Mouse (Mus musculus) granulocyte monocyte progenitor cell, adult 5-6 weeks (primary cell): ENCODE data around the gene Rgl3. TPM values are rescaled to one million over a fixed set of nuclear protein-coding genes. Genes with fewer than 3 reads are reported as not detected.

ENCODE experiments used
- ATAC-seq: replicated peaks from 2 replicates; pipeline ENCODE4 v1.8.0; 2016; ENCODE audit warnings: mild to moderate bottlenecking, moderate TSS enrichment, inconsistent platforms; ENCODE audit not compliant: poor library complexity, severe bottlenecking
- total RNA-seq, 2 experiments: library from RNA; stranded (forward) in 1 of 2; stranded (reverse) in 1 of 2; fragments of 200-712, 200-1000 nt in 1 of 2; fragments of >200 nt in 1 of 2; fragmentation: Nextera tagmentation in 1 of 2; gene quantifications; 2 replicates each; pipeline ENCODE4 v1.2.3; 2014 to 2017

Gene Rgl3
- total RNA-seq, 2 experiments from 2014 or later = not detected

- no peak for ATAC-seq
Measured at GRCm38 (mm10) chr9:21926155-21926554, 63.1 kb downstream of the Rgl3 start.

- ATAC-seq = no peak
Measured at GRCm38 (mm10) chr9:21925506-21925905, 63.7 kb downstream of the Rgl3 start.

GRCm38 (mm10) chr9:21925034-21925433 lies 64.2 kb downstream of the Rgl3 start:
- ATAC-seq = no peak

DNA sequence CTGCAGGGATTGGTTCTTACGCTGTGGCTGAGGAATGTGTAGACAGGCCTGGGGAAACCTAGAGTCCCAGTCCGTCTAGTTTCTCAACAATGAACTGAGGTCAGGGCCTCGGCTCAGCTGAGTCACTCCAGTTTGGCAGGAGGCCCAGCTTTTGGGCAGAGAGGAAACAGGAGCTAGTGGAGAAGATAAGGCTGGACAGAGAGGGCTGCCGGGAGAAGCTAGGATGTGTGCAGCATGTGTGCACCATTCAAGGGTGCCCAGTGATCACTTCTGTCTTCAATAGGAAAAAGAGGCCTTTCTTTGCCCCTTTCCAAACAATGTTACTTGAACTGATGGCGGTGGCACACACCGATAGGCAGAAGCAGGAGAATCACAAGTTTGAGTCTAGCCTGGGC lies 65.2 kb downstream of the Rgl3 start:
- ATAC-seq = peak; percentile 75

- no peak for ATAC-seq
Measured at GRCm38 (mm10) chr9:21923490-21924098, 65.7 kb downstream of the Rgl3 start.

GRCm38 (mm10) chr9:21923036-21923435 lies 66.2 kb downstream of the Rgl3 start:
- no peak for ATAC-seq

Other genes with a start within 250 kb of the Rgl3 start
- 31.4 and 46.5 TPM in 2 replicates for gene Spc24, start 229.1 kb downstream of the Rgl3 start, total RNA-seq (2014; fragmentation: Nextera tagmentation)
- 117 and 138 TPM in 2 replicates for gene Spc24, start 229.1 kb downstream of the Rgl3 start, total RNA-seq (2017)
- 1.5 and 2.1 TPM in 2 replicates for gene Kank2, start 190.7 kb downstream of the Rgl3 start, total RNA-seq (2014; fragmentation: Nextera tagmentation)
- 0.78 and 1.6 TPM in 2 replicates for gene Kank2, start 190.7 kb downstream of the Rgl3 start, total RNA-seq (2017)
- 1.5 and 3.0 TPM in 2 replicates for gene Angptl8, start 153.9 kb downstream of the Rgl3 start, total RNA-seq (2014; fragmentation: Nextera tagmentation)
- gene Angptl8, start 153.9 kb downstream of the Rgl3 start, total RNA-seq (2017) = 1.4 TPM in 1 of 2 replicates, not detected in the other
- gene Dock6, start 136.8 kb downstream of the Rgl3 start, total RNA-seq (2014; fragmentation: Nextera tagmentation) = 4.2 TPM in 2 replicates
- 0.52 and 5.6 TPM in 2 replicates for gene Dock6, start 136.8 kb downstream of the Rgl3 start, total RNA-seq (2017)
- gene Rab3d, start 71.3 kb downstream of the Rgl3 start, total RNA-seq (2014; fragmentation: Nextera tagmentation) = 22.5 and 33.1 TPM in 2 replicates
- gene Rab3d, start 71.3 kb downstream of the Rgl3 start, total RNA-seq (2017) = 44.0 and 51.7 TPM in 2 replicates
- gene Ccdc159, start 62.0 kb downstream of the Rgl3 start, total RNA-seq (2014; fragmentation: Nextera tagmentation) = not detected in 2 replicates
- 0.69 TPM in 1 of 2 replicates, not detected in the other for gene Ccdc159, start 62.0 kb downstream of the Rgl3 start, total RNA-seq (2017)
- gene Tmem205, start 61.9 kb downstream of the Rgl3 start, total RNA-seq (2014; fragmentation: Nextera tagmentation) = 40.4 and 75.8 TPM in 2 replicates
- gene Tmem205, start 61.9 kb downstream of the Rgl3 start, total RNA-seq (2017) = 21.1 and 33.3 TPM in 2 replicates
- 0.58 and 1.4 TPM in 2 replicates for gene Plppr2, start 52.4 kb downstream of the Rgl3 start, total RNA-seq (2014; fragmentation: Nextera tagmentation)
- gene Plppr2, start 52.4 kb downstream of the Rgl3 start, total RNA-seq (2017) = not detected in 2 replicates
- gene Swsap1, start 33.7 kb downstream of the Rgl3 start, total RNA-seq (2014; fragmentation: Nextera tagmentation) = 7.8 and 9.9 TPM in 2 replicates
- gene Swsap1, start 33.7 kb downstream of the Rgl3 start, total RNA-seq (2017) = 7.6 and 8.2 TPM in 2 replicates
- gene Epor, start 25.9 kb downstream of the Rgl3 start, total RNA-seq (2014; fragmentation: Nextera tagmentation) = 0.21 and 0.41 TPM in 2 replicates
- gene Epor, start 25.9 kb downstream of the Rgl3 start, total RNA-seq (2017) = 0.77 TPM in 1 of 2 replicates, not detected in the other
- not detected in 2 replicates for gene Ccdc151, start 13.2 kb upstream of the Rgl3 start, total RNA-seq (2014; fragmentation: Nextera tagmentation)
- gene Ccdc151, start 13.2 kb upstream of the Rgl3 start, total RNA-seq (2017) = not detected in 2 replicates
- gene Prkcsh, start 13.4 kb upstream of the Rgl3 start, total RNA-seq (2014; fragmentation: Nextera tagmentation) = 61.4 and 68.4 TPM in 2 replicates
- gene Prkcsh, start 13.4 kb upstream of the Rgl3 start, total RNA-seq (2017) = 127 and 144 TPM in 2 replicates
- gene Elavl3, start 62.6 kb upstream of the Rgl3 start, total RNA-seq (2014; fragmentation: Nextera tagmentation) = not detected in 2 replicates
- 0.31 TPM in 1 of 2 replicates, not detected in the other for gene Elavl3, start 62.6 kb upstream of the Rgl3 start, total RNA-seq (2017)
- gene Gm49318, start 81.8 kb upstream of the Rgl3 start, total RNA-seq (2014; fragmentation: Nextera tagmentation) = not detected in 2 replicates
- gene Gm49318, start 81.8 kb upstream of the Rgl3 start, total RNA-seq (2017) = not detected in 2 replicates
- gene Zfp653, start 81.9 kb upstream of the Rgl3 start, total RNA-seq (2014; fragmentation: Nextera tagmentation) = 6.2 and 8.7 TPM in 2 replicates
- gene Zfp653, start 81.9 kb upstream of the Rgl3 start, total RNA-seq (2017) = 5.8 and 9.3 TPM in 2 replicates
- 21.1 and 29.5 TPM in 2 replicates for gene Ecsit, start 96.0 kb upstream of the Rgl3 start, total RNA-seq (2014; fragmentation: Nextera tagmentation)
- 28.2 and 30.3 TPM in 2 replicates for gene Ecsit, start 96.0 kb upstream of the Rgl3 start, total RNA-seq (2017)
- gene Cnn1, start 109.8 kb upstream of the Rgl3 start, total RNA-seq (2014; fragmentation: Nextera tagmentation) = not detected in 2 replicates
- gene Cnn1, start 109.8 kb upstream of the Rgl3 start, total RNA-seq (2017) = not detected in 2 replicates
- 93.9 and 132 TPM in 2 replicates for gene Elof1, start 127.7 kb upstream of the Rgl3 start, total RNA-seq (2014; fragmentation: Nextera tagmentation)
- gene Elof1, start 127.7 kb upstream of the Rgl3 start, total RNA-seq (2017) = 47.3 and 56.3 TPM in 2 replicates
- gene Acp5, start 146.3 kb upstream of the Rgl3 start, total RNA-seq (2014; fragmentation: Nextera tagmentation) = 3.9 and 4.7 TPM in 2 replicates
- gene Acp5, start 146.3 kb upstream of the Rgl3 start, total RNA-seq (2017) = 1.6 and 4.6 TPM in 2 replicates
- gene Pigyl, start 167.4 kb upstream of the Rgl3 start, total RNA-seq (2014; fragmentation: Nextera tagmentation) = 17.3 and 28.7 TPM in 2 replicates
- gene Pigyl, start 167.4 kb upstream of the Rgl3 start, total RNA-seq (2017) = 26.6 and 29.3 TPM in 2 replicates
- gene Zfp872, start 198.6 kb upstream of the Rgl3 start, total RNA-seq (2014; fragmentation: Nextera tagmentation) = not detected in 2 replicates
- gene Zfp872, start 198.6 kb upstream of the Rgl3 start, total RNA-seq (2017) = not detected in 2 replicates
- 50.6 and 54.9 TPM in 2 replicates for gene Zfp809, start 236.3 kb upstream of the Rgl3 start, total RNA-seq (2014; fragmentation: Nextera tagmentation)
- gene Zfp809, start 236.3 kb upstream of the Rgl3 start, total RNA-seq (2017) = 20.4 and 27.2 TPM in 2 replicates